Mouse (Mus musculus) CH12.LX (cell line): ENCODE data around the gene Pde4d. TPM values are rescaled to one million over a fixed set of nuclear protein-coding genes. Genes with fewer than 3 reads are reported as not detected.

Source experiments
- DNase-seq: peaks from one replicate; pipeline ENCODE4 v3.0.0-alpha.2; 2013; ENCODE audit errors: extremely low read depth
- H3K27ac ChIP-seq: 2 replicates; pipeline ENCODE4 v1.5.1; 2012; ENCODE audit warnings: low read depth, mild to moderate bottlenecking, control low read depth, moderate library complexity; ENCODE audit not compliant: insufficient read depth
- H3K27me3 ChIP-seq: replicated peaks from 2 replicates; pipeline ENCODE3; 2012; ENCODE audit warnings: inconsistent platforms
- H3K36me3 ChIP-seq, 2 experiments: replicated peaks in 1 of 2; 2 replicates each; pipeline versions ENCODE3 to v1.6.1; 2012; ENCODE audit warnings: inconsistent platforms in 1 of 2, low read length in 1 of 2, mild to moderate bottlenecking in 1 of 2, mixed read lengths in 1 of 2, moderate library complexity in 1 of 2; ENCODE audit not compliant: control insufficient read depth in 1 of 2, insufficient read depth in 1 of 2
- H3K4me1 ChIP-seq, 2 experiments: 2 replicates each; pipeline ENCODE4 v1.6.1; 2012; ENCODE audit warnings: inconsistent platforms in 1 of 2, moderate library complexity in 1 of 2; ENCODE audit not compliant: insufficient read depth in 2 of 2, control insufficient read depth in 1 of 2
- H3K4me2 ChIP-seq: 2 replicates; pipeline ENCODE4 v1.6.1; 2012; ENCODE audit warnings: low read depth, mild to moderate bottlenecking, control low read depth; ENCODE audit not compliant: poor library complexity, insufficient read depth, severe bottlenecking
- H3K4me3 ChIP-seq, 3 experiments: fragments of 150-350 bp in 1 of 3; sonication (generic) in 1 of 3; replicated peaks in 1 of 3; 2 replicates each; pipeline versions ENCODE3 to v1.5.1; 2011 to 2012; ENCODE audit warnings: low read depth in 2 of 3, low read length in 2 of 3, mild to moderate bottlenecking in 2 of 3, moderate library complexity in 2 of 3, control low read depth in 1 of 3, improper control_type of control experiment in 1 of 3, inconsistent platforms in 1 of 3, mixed read lengths in 1 of 3; ENCODE audit not compliant: poor library complexity in 1 of 3
- H3K79me2 ChIP-seq: replicated peaks from 2 replicates; pipeline ENCODE4 v1.6.1; 2012; ENCODE audit warnings: mild to moderate bottlenecking, moderate library complexity; ENCODE audit not compliant: control insufficient read depth, poor library complexity, insufficient read depth, severe bottlenecking; ENCODE audit errors: extremely low read depth
- H3K9ac ChIP-seq: 2 replicates; pipeline ENCODE4 v1.6.1; 2012; ENCODE audit warnings: low read depth, mild to moderate bottlenecking, control low read depth, moderate library complexity; ENCODE audit not compliant: insufficient read depth
- H3K9me3 ChIP-seq: replicated peaks from 2 replicates; pipeline ENCODE3; 2012; ENCODE audit warnings: low read length, inconsistent platforms, mixed read lengths
- BHLHE40 ChIP-seq: IDR thresholded peaks from 2 replicates; pipeline ENCODE4 v1.6.1; 2011; ENCODE audit warnings: mild to moderate bottlenecking, low read depth, low read length, improper control_type of control experiment
- CHD1 ChIP-seq: IDR thresholded peaks from 2 replicates; pipeline ENCODE4 v1.6.1; 2012; ENCODE audit warnings: low read depth, low read length, improper control_type of control experiment, inconsistent platforms
- CHD2 ChIP-seq: IDR thresholded peaks from 2 replicates; pipeline ENCODE4 v1.6.1; 2011; ENCODE audit warnings: low read length, improper control_type of control experiment
- CTCF ChIP-seq, 2 experiments: IDR thresholded peaks in 1 of 2; conservative IDR thresholded peaks in 1 of 2; 2 replicates each; pipeline ENCODE4 v1.5.1; 2011 to 2012; ENCODE audit warnings: low read depth in 2 of 2, low read length in 2 of 2, improper control_type of control experiment in 1 of 2, inconsistent platforms in 1 of 2, mild to moderate bottlenecking in 1 of 2, moderate library complexity in 1 of 2
- E2F4 ChIP-seq: IDR thresholded peaks from 2 replicates; pipeline ENCODE4 v1.6.1; 2011; ENCODE audit warnings: low read depth, low read length, improper control_type of control experiment; ENCODE audit not compliant: insufficient replicate concordance
- ELF1 ChIP-seq: IDR thresholded peaks from 2 replicates; pipeline ENCODE4 v1.6.1; 2014; ENCODE audit warnings: low read depth, mild to moderate bottlenecking, inconsistent platforms, low read length, improper control_type of control experiment
- ETS1 ChIP-seq: conservative IDR thresholded peaks from 2 replicates; pipeline ENCODE4 v1.6.1; 2012; ENCODE audit warnings: low read depth, mild to moderate bottlenecking, inconsistent platforms, low read length, improper control_type of control experiment, moderate library complexity
- HCFC1 ChIP-seq: IDR thresholded peaks from 2 replicates; pipeline ENCODE4 v1.6.1; 2012; ENCODE audit warnings: low read depth, mild to moderate bottlenecking, inconsistent platforms, low read length, improper control_type of control experiment
- IRF4 ChIP-seq: IDR thresholded peaks from 2 replicates; pipeline ENCODE4 v1.6.1; 2014; ENCODE audit warnings: low read depth, mild to moderate bottlenecking, inconsistent platforms, low read length, improper control_type of control experiment
- JUN ChIP-seq: IDR thresholded peaks from 2 replicates; pipeline ENCODE4 v1.6.1; 2011; ENCODE audit warnings: low read depth, mild to moderate bottlenecking, low read length, improper control_type of control experiment, moderate library complexity; ENCODE audit not compliant: insufficient read depth
- KAT2A ChIP-seq: IDR thresholded peaks from 2 replicates; pipeline ENCODE4 v1.6.1; 2012; ENCODE audit warnings: low read length, improper control_type of control experiment, inconsistent platforms; ENCODE audit not compliant: insufficient replicate concordance
- MAFK ChIP-seq: IDR thresholded peaks from 2 replicates; pipeline ENCODE4 v1.6.1; 2011; ENCODE audit warnings: low read length, improper control_type of control experiment; ENCODE audit not compliant: insufficient replicate concordance
- MAX ChIP-seq: IDR thresholded peaks from 2 replicates; pipeline ENCODE4 v1.6.1; 2011; ENCODE audit warnings: low read length, improper control_type of control experiment
- NELFE ChIP-seq: IDR thresholded peaks from 2 replicates; pipeline ENCODE4 v1.6.1; 2011; ENCODE audit warnings: low read depth, low read length, improper control_type of control experiment
- NRF1 ChIP-seq: IDR thresholded peaks from 2 replicates; pipeline ENCODE4 v1.6.1; 2014; ENCODE audit warnings: low read depth, mild to moderate bottlenecking, inconsistent platforms, low read length, improper control_type of control experiment, moderate library complexity
- PAX5 ChIP-seq: IDR thresholded peaks from 2 replicates; pipeline ENCODE4 v1.6.1; 2012; ENCODE audit warnings: low read length, inconsistent platforms, mixed read lengths
- POLR2AphosphoS2 ChIP-seq: IDR thresholded peaks from 2 replicates; pipeline ENCODE4 v1.6.1; 2011; ENCODE audit warnings: low read depth, low read length, improper control_type of control experiment
- TBP ChIP-seq: conservative IDR thresholded peaks from 2 replicates; pipeline ENCODE4 v1.6.1; 2011; ENCODE audit warnings: low read depth, low read length, improper control_type of control experiment
- TCF12 ChIP-seq: IDR thresholded peaks from 2 replicates; pipeline ENCODE4 v1.6.1; 2014; ENCODE audit warnings: low read depth, mild to moderate bottlenecking, inconsistent platforms, low read length, improper control_type of control experiment
- USF2 ChIP-seq: conservative IDR thresholded peaks from 2 replicates; pipeline ENCODE4 v1.6.1; 2011; ENCODE audit warnings: low read depth, low read length, improper control_type of control experiment
- ZC3H11A ChIP-seq: IDR thresholded peaks from 2 replicates; pipeline ENCODE4 v1.6.1; 2012; ENCODE audit warnings: low read depth, mild to moderate bottlenecking, inconsistent platforms, low read length, improper control_type of control experiment
- ZKSCAN1 ChIP-seq: IDR thresholded peaks from 2 replicates; pipeline ENCODE4 v1.6.1; 2012; ENCODE audit warnings: low read depth, inconsistent platforms, low read length, improper control_type of control experiment, borderline replicate concordance
- ZMIZ1 ChIP-seq: IDR thresholded peaks from 2 replicates; pipeline ENCODE4 v1.6.1; 2012; ENCODE audit warnings: low read depth, mild to moderate bottlenecking, inconsistent platforms, low read length, improper control_type of control experiment
- ZNF384 ChIP-seq: IDR thresholded peaks from 2 replicates; pipeline ENCODE4 v1.6.1; 2012; ENCODE audit warnings: low read depth, low read length, improper control_type of control experiment, inconsistent platforms
- dilution Hi-C: fragments of 300-500 bp; cut with MboI; formaldehyde crosslinking; loops from 2 replicates; pipeline ENCODE4 v1.14.3; 2020; ENCODE audit warnings: low sequenced_read_pairs; ENCODE audit not compliant: extremely low pct_unique_long_range_greater_than_20kb, extremely low pct_ligation_motif_present
- in situ Hi-C: fragments of 300-500 bp; cut with MboI; formaldehyde crosslinking; loops from 3 replicates; pipeline ENCODE4 v1.14.3; 2019; ENCODE audit warnings: low sequenced_read_pairs, low pct_ligation_motif_present, low pct_unique_long_range_greater_than_20kb, mixed read lengths
- polyA plus RNA-seq: library from polyadenylated mRNA; unstranded; fragments of >175 nt; gene quantifications from 2 replicates; pipeline ENCODE4 v1.2.1, GENCODE M21; 2012; ENCODE audit warnings: low read depth; ENCODE audit not compliant: insufficient read length
- total RNA-seq, 2 experiments: library from RNA; depleted of rRNA; stranded (reverse); fragments of 300-350 nt in 1 of 2; fragments of >200 nt in 1 of 2; gene quantifications; 2 replicates each; pipeline ENCODE4 v1.2.3; 2012 to 2014

The Pde4d gene
- total and polyA plus RNA-seq, 3 experiments = not detected

GRCm38 (mm10) chr13:108934854-108935253 lies 485.1 kb downstream of the Pde4d start:
- Histone ChIP-seq H3K4me1 (no peaks in the 10 kb centered on the region), H3K79me2 (no peaks in the 10 kb centered on the region), H3K4me3 (no peak overlapping the region), H3K4me2 (no peak overlapping the region), H3K9me3 (no peaks in the 10 kb centered on the region), H3K36me3 (no peaks in the 10 kb centered on the region), H3K27ac (no peak overlapping the region), H3K27me3 (no peaks in the 10 kb centered on the region), H3K9ac (no peak overlapping the region)
- TF ChIP-seq ZMIZ1 (no peak), BHLHE40 (no peak), ZNF384 (no peak), E2F4 (no peak)
- in situ Hi-C loops = no loop called here
- dilution Hi-C loops = no loop called here
- DNase-seq = no peak

- Histone ChIP-seq H3K9me3 (no peaks in the 10 kb centered on the region), H3K9ac (no peak overlapping the region), H3K4me3 (no peak overlapping the region), H3K27ac (no peak overlapping the region), H3K4me1 (no peaks in the 10 kb centered on the region), H3K27me3 (no peaks in the 10 kb centered on the region), H3K36me3 (no peaks in the 10 kb centered on the region), H3K79me2 (no peaks in the 10 kb centered on the region), H3K4me2 (no peak overlapping the region)
- dilution Hi-C loops (no loop called here), in situ Hi-C loops (no loop called here)
- TF ChIP-seq POLR2AphosphoS2 = no peak
- no peak for TF ChIP-seq HCFC1
- TF ChIP-seq ETS1 = no peak
- TF ChIP-seq MAX = no peak
- TF ChIP-seq CTCF (conservative IDR thresholded peaks at IDR 0.05 in 1 of 2, IDR thresholded peaks at IDR 0.05 in 1 of 2; ENCODE audit: low read depth in 2 of 2, low read length in 2 of 2) = no peak
- DNase-seq = no peak
These were observed 487.5 kb downstream of the Pde4d start for GRCm38 (mm10) chr13:108937272-108937671.

GRCm38 (mm10) chr13:108952911-108953310 lies 503.2 kb downstream of the Pde4d start:
- TF ChIP-seq NRF1 (no peak), ZKSCAN1 (no peak), ETS1 (no peak), CHD1 (no peak), TBP (no peak), IRF4 (no peak), HCFC1 (no peak), JUN (no peak), TCF12 (no peak), ZC3H11A (no peak), CHD2 (no peak), USF2 (no peak), KAT2A (no peak), ELF1 (no peak), NELFE (no peak), PAX5 (no peak), MAFK (no peak)
- TF ChIP-seq, all 38 proteins: peak for 0
- no peaks in the 10 kb centered on the region for H3K79me2 ChIP-seq
- no peak overlapping the region for H3K4me3 ChIP-seq
- no peak for DNase-seq
- no peak overlapping the region for H3K9ac ChIP-seq
- no peaks in the 10 kb centered on the region for H3K9me3 ChIP-seq
- H3K27me3 ChIP-seq = no peaks in the 10 kb centered on the region
- dilution Hi-C loops (no loop called here), in situ Hi-C loops (no loop called here)
- no peaks in the 10 kb centered on the region for H3K36me3 ChIP-seq
- H3K4me2 ChIP-seq = no peak overlapping the region
- no peak overlapping the region for H3K27ac ChIP-seq
- no peaks in the 10 kb centered on the region for H3K4me1 ChIP-seq
